Mouse (Mus musculus): ENCODE data around the gene Ndufb10. TPM values are rescaled to one million over a fixed set of nuclear protein-coding genes. Genes with fewer than 3 reads are reported as not detected.
A peak's percentile ranks its signal among the peaks of the same experiment; 100 is the strongest.
"Not testable (repeated sequence)": the region's sequence is repeated elsewhere in the genome, so short reads cannot be mapped to it uniquely, and the experiment has no call there.

The Ndufb10 gene
- polyA plus RNA-seq, 1 experiment from 2014 or later = 376 TPM

DNA sequence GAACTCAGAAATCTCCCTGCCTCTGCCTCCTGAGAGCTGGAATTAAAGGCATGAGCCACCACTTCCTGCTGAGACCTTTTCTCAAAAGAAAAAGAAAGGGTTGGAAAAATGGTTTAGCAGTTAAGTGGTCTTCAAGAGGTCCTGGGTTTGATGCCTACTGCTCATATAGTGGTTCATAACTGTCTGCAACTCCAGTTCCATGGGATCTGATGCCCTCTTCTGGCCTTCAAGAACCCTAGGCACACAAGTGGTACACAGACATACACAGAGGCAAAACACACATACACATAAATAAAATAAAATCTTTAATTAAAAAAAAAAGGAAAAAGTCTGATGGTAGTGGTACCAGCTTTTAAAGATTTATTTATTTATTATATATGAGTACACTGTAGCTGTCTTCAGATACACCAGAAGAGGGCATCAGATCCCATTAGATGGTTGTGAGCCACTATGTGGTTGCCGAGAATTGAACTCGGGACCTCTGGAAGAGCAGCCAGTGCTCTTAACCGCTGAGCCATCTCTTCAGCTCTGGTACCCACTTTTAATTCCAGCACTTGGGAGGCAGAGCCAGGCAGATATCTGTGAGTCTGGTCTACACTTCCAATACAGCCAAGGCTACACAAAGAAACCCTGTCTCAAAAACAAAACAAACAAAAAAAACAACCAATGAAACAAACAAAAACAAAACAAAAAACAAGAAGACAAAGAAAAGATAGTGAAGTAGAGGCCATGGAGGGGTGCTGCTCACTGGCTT lies 1.5 kb upstream of the Ndufb10 start:
- 71% methylated on average over 3 of the region's 3 CpGs for WGBS
- Histone ChIP-seq H3K9ac (ENCODE audit: low read depth, low read length) (no peak overlapping the region), H3K9me3 (ENCODE audit: control insufficient read depth, low read length) (no peaks in the 10 kb centered on the region), H3K36me3 (ENCODE audit: control insufficient read depth, insufficient read depth, low read length) (peaks cover 7% of the 10 kb centered on the region), H3K4me2 (ENCODE audit: low read depth, low read length) (no peak overlapping the region), H3K27ac (ENCODE audit: low read length) (no peak overlapping the region), H3K4me1 (ENCODE audit: control insufficient read depth, insufficient read depth, low read length) (peaks cover 14% of the 10 kb centered on the region), H3K4me3 (ENCODE audit: low read length) (no peak overlapping the region), H3K27me3 (replicated peaks; ENCODE audit: control insufficient read depth, insufficient read depth, low read length) (no peaks in the 10 kb centered on the region)
- no peak for ATAC-seq

DNA sequence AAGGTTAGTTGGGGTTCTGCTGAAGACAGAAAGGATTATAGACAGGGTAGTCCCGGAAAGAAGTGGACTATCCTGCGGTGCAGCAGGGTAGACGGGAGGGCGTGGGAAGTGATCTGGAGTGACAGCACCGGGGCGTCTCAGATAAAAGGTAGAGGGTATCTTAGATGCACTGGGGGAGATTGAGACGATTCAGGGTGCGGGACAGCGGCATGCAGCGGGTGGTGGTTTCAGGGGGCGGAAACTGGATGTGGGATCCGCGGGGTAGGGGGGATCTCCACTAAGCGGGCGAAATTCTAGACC lies 447 bp downstream of the Ndufb10 start:
- ATAC-seq = peak; percentile 16; the same call in 1 of the 2 replicates
- peak overlapping the region; percentile 89 for H3K4me3 ChIP-seq (ENCODE audit: low read length)

DNA sequence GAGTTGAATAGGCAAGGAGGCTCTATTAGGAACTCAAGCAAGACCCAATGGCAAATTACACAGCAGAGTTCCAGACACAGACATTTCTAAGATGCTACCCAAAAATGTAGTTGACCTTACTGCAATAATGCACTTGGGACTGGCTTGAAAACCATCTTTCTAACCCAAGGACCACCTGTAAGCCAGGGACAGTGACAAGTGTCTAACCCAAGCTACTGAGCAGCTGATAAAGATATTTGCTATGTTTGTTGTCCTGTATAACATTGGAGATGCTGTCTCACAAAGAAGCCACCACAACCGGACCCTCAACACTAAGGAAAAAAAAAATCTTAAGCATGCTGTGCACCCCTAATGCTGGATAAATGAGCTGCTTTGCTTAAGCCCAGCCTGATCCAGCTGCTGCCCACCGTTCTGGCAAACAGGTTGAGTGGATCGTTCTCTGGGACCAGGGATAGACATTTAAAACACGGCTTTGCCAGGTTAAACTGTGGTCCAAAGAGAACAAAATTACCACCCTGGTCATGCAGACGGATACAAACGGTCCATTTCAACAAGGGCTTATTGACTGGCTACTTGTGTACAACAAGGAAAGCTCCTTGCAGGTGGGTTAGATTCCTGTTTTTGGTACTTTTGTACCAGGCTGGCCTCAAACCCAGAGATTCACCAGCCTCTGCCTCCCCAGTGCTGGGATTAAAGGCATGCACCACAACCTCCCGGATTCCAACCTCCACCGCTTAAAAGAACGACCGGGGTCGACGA lies 977 bp downstream of the Ndufb10 start:
- Histone ChIP-seq H3K4me2 (ENCODE audit: low read depth, low read length) (peak overlapping the region; percentile 58), H3K36me3 (ENCODE audit: control insufficient read depth, insufficient read depth, low read length) (peaks cover 7% of the 10 kb centered on the region), H3K9me3 (ENCODE audit: control insufficient read depth, low read length) (no peaks in the 10 kb centered on the region), H3K4me3 (ENCODE audit: low read length) (peak overlapping the region; percentile 89), H3K27ac (ENCODE audit: low read length) (peak overlapping the region; percentile 90), H3K4me1 (ENCODE audit: control insufficient read depth, insufficient read depth, low read length) (peaks cover 19% of the 10 kb centered on the region), H3K9ac (ENCODE audit: low read depth, low read length) (peak overlapping the region; percentile 89), H3K27me3 (replicated peaks; ENCODE audit: control insufficient read depth, insufficient read depth, low read length) (no peaks in the 10 kb centered on the region)
- no peak for ATAC-seq
- 2% methylated on average over 12 of the region's 12 CpGs for WGBS

More for the DNA sequence above, 447 bp downstream of the Ndufb10 start:
- H3K4me1 ChIP-seq (ENCODE audit: control insufficient read depth, insufficient read depth, low read length) = peaks cover 16% of the 10 kb centered on the region
- H3K27me3 ChIP-seq (replicated peaks; ENCODE audit: control insufficient read depth, insufficient read depth, low read length) = no peaks in the 10 kb centered on the region
- no peaks in the 10 kb centered on the region for H3K9me3 ChIP-seq (ENCODE audit: control insufficient read depth, low read length)
- peaks cover 7% of the 10 kb centered on the region for H3K36me3 ChIP-seq (ENCODE audit: control insufficient read depth, insufficient read depth, low read length)
- 1% methylated on average over 15 of the region's 15 CpGs for WGBS
- H3K9ac ChIP-seq (ENCODE audit: low read depth, low read length) = peak overlapping the region; percentile 89
- H3K27ac ChIP-seq (ENCODE audit: low read length) = peak overlapping the region; percentile 90
- H3K4me2 ChIP-seq (ENCODE audit: low read depth, low read length) = peak overlapping the region; percentile 58

DNA sequence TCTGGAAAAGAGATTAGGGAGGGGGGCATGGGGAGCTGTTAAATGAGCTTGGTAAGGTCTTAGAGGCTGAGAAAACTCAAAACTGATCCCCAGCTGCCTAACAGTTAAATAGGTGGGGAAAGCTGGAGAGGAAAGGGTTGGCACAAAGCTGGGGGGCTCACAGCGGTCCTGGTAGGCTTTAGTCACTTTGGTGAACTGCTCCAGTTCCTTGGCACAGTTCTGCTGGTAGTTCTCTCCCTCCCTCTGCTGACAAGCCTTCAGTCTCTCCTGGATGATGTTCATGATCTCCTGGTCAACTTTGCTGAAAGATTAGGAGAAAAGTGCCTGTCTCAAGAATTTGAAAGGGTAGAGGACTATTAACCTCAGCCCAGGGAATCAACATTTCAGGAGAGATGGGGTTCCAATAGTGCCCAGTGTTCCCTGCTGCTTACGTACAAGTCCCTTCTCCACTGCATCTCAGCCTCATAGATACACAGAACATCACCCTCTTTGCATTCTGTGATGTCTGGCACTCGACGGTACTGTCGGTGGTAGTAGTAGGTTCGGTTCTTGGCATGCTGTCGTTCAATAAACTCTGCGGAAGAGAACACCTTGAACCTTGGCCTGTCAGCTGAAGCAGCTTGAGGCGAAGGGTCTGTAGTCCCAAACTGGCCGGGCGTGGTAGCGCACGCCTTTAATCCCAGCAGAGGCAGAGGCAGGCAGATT lies 1.9 kb downstream of the Ndufb10 start:
- Histone ChIP-seq H3K9ac (ENCODE audit: low read depth, low read length) (peak overlapping the region; percentile 60), H3K36me3 (ENCODE audit: control insufficient read depth, insufficient read depth, low read length) (peaks cover 7% of the 10 kb centered on the region), H3K27me3 (replicated peaks; ENCODE audit: control insufficient read depth, insufficient read depth, low read length) (no peaks in the 10 kb centered on the region), H3K4me1 (ENCODE audit: control insufficient read depth, insufficient read depth, low read length) (peaks cover 19% of the 10 kb centered on the region), H3K4me3 (ENCODE audit: low read length) (peak overlapping the region; percentile 89), H3K9me3 (ENCODE audit: control insufficient read depth, low read length) (no peaks in the 10 kb centered on the region), H3K4me2 (ENCODE audit: low read depth, low read length) (peak overlapping the region; percentile 58), H3K27ac (ENCODE audit: low read length) (peak overlapping the region; percentile 23; the same call in 1 of the 2 replicates)
- no peak for ATAC-seq
- 33% methylated on average over 13 of the region's 13 CpGs for WGBS

DNA sequence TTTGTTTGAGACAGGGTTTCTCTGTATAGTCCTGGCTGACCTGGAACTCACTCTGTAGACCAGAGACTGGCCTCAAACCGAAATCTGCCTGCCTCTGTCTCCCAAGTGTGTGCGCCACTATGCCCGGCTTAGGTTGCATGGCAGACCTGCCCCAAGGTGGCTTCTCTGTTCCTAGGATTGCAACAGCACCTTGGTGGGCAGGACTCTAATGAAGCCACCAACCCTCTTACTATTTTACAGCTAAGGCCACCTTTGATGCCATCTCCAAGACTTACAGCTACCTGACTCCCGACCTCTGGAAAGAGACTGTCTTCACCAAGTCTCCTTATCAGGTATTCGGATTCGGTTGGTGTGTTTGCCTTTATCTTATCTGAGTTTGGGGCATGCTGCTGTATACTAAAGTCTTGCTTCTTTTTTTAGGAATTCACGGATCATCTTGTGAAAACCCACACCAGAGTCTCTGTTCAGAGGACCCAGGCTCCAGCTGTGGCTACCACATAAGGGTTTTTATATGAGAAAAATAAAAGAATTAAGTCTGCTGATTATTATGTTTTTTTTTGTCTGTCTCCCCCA lies 2.8 kb downstream of the Ndufb10 start:
- not testable (repeated sequence) for H3K36me3 ChIP-seq (ENCODE audit: control insufficient read depth, insufficient read depth, low read length); H3K9me3 ChIP-seq (ENCODE audit: control insufficient read depth, low read length); H3K27ac ChIP-seq (ENCODE audit: low read length); ATAC-seq; H3K27me3 ChIP-seq (replicated peaks; ENCODE audit: control insufficient read depth, insufficient read depth, low read length)
- Histone ChIP-seq H3K4me2 (ENCODE audit: low read depth, low read length) (peak overlapping the region; percentile 58), H3K4me3 (ENCODE audit: low read length) (peak overlapping the region; percentile 89), H3K4me1 (ENCODE audit: control insufficient read depth, insufficient read depth, low read length) (peaks cover 19% of the 10 kb centered on the region), H3K9ac (ENCODE audit: low read depth, low read length) (peak overlapping the region; percentile 69)
- WGBS = 49% methylated on average over 7 of the region's 7 CpGs

GRCm38 (mm10) chr17:24720616-24721015 lies 3.7 kb downstream of the Ndufb10 start:
- ATAC-seq; H3K36me3 ChIP-seq (ENCODE audit: control insufficient read depth, insufficient read depth, low read length); H3K27me3 ChIP-seq (replicated peaks; ENCODE audit: control insufficient read depth, insufficient read depth, low read length); H3K9me3 ChIP-seq (ENCODE audit: control insufficient read depth, low read length): not testable (repeated sequence)
- 0 out of 2 replicates have a peak overlapping the region, but pooled peaks have one; percentile 80 for H3K27ac ChIP-seq (ENCODE audit: low read length)
- WGBS = 0% methylated on average over 11 of the region's 11 CpGs
- peak overlapping the region; percentile 58 for H3K4me2 ChIP-seq (ENCODE audit: low read depth, low read length)
- H3K9ac ChIP-seq (ENCODE audit: low read depth, low read length) = peak overlapping the region; percentile 69
- H3K4me3 ChIP-seq (ENCODE audit: low read length) = peak overlapping the region; percentile 89
- peaks cover 19% of the 10 kb centered on the region for H3K4me1 ChIP-seq (ENCODE audit: control insufficient read depth, insufficient read depth, low read length)

DNA sequence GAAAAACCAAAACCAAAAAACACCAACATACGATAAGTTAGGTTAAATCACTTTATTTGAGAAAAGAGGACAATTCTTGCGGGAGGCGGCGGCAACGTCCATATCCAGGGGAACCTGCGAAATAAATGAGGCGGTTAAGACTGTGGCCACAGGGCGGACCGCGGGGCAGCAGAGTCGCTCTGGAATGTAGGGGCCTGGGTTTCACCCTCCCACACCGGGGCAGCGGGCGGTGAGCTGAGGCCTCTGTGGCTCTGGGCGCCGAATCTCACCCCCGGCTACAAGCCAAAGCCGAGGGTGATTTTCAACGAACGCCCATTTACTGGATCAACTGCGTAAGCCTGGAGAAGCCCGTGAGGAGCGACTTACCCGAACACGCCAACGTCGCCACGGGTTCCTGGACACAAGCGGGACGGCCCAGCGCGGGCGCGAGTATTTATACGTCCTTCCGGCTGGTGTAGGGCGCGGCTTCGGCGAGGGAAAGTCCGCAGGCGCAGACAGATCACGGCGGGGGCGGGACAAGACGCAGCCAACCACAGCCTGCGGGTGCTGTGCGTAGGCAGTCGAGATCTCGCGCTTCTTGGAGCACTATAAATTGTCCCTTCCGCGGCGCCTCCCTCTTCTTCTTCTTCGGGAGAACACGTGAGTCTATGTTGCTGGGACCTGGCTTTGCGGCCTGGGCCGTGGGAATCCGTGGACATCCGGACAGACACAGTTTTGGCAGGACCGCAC lies 4.6 kb downstream of the Ndufb10 start:
- under 1% methylated on average over 61 of the region's 61 CpGs for WGBS

GRCm38 (mm10) chr17:24718938-24719337 lies 5.3 kb downstream of the Ndufb10 start:
- H3K27me3 ChIP-seq (replicated peaks; ENCODE audit: control insufficient read depth, insufficient read depth, low read length); ATAC-seq; H3K27ac ChIP-seq (ENCODE audit: low read length); H3K9me3 ChIP-seq (ENCODE audit: control insufficient read depth, low read length); H3K36me3 ChIP-seq (ENCODE audit: control insufficient read depth, insufficient read depth, low read length): not testable (repeated sequence)
- Histone ChIP-seq H3K4me3 (ENCODE audit: low read length) (peak overlapping the region; percentile 89), H3K4me1 (ENCODE audit: control insufficient read depth, insufficient read depth, low read length) (peaks cover 19% of the 10 kb centered on the region), H3K4me2 (ENCODE audit: low read depth, low read length) (peak overlapping the region; percentile 57), H3K9ac (ENCODE audit: low read depth, low read length) (peak overlapping the region; percentile 96)
- 59% methylated on average over 5 of the region's 5 CpGs for WGBS

More for the DNA sequence above, 4.6 kb downstream of the Ndufb10 start:
- Histone ChIP-seq H3K27ac (ENCODE audit: low read length) (peak overlapping the region; percentile 81), H3K36me3 (ENCODE audit: control insufficient read depth, insufficient read depth, low read length) (peaks cover 7% of the 10 kb centered on the region), H3K9me3 (ENCODE audit: control insufficient read depth, low read length) (no peaks in the 10 kb centered on the region), H3K27me3 (replicated peaks; ENCODE audit: control insufficient read depth, insufficient read depth, low read length) (no peaks in the 10 kb centered on the region), H3K4me1 (ENCODE audit: control insufficient read depth, insufficient read depth, low read length) (peaks cover 19% of the 10 kb centered on the region), H3K9ac (ENCODE audit: low read depth, low read length) (peak overlapping the region; percentile 96), H3K4me2 (ENCODE audit: low read depth, low read length) (peak overlapping the region; percentile 58), H3K4me3 (ENCODE audit: low read length) (peak overlapping the region; percentile 89)
- ATAC-seq = peak; percentile 96
